Mouse (Mus musculus): ENCODE results near the gene AW011738. TPM values are rescaled to one million over a fixed set of nuclear protein-coding genes. Genes with fewer than 3 reads are reported as not detected.

The AW011738 gene
- total RNA-seq (2023) = 10 to 100 TPM; 13.4 to 17.9 TPM

DNA sequence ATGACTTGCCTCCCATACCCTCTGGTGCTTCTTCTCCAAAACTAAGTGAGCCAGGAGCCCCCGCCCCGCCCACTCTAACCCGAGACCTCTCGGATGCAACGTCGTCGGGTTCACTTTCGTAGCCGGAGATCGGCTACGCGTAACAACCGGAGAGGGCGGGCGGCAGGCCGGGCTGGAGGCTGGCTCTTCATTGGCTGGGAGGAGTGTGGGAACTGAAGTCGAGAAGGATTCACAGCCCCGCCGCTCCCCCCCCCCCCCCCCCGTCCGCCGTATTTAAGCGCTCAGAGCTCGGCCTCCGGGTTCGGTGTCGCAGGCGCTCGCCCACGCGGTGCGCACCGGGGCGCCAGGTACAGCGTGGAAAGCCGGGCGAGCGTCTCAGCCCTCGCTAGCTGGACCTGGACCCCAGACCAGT is at the start of gene AW011738:
Gene AW011738, plus strand, starts transcription at position 304 of the 412 bp plus-strand sequence.

DNA sequence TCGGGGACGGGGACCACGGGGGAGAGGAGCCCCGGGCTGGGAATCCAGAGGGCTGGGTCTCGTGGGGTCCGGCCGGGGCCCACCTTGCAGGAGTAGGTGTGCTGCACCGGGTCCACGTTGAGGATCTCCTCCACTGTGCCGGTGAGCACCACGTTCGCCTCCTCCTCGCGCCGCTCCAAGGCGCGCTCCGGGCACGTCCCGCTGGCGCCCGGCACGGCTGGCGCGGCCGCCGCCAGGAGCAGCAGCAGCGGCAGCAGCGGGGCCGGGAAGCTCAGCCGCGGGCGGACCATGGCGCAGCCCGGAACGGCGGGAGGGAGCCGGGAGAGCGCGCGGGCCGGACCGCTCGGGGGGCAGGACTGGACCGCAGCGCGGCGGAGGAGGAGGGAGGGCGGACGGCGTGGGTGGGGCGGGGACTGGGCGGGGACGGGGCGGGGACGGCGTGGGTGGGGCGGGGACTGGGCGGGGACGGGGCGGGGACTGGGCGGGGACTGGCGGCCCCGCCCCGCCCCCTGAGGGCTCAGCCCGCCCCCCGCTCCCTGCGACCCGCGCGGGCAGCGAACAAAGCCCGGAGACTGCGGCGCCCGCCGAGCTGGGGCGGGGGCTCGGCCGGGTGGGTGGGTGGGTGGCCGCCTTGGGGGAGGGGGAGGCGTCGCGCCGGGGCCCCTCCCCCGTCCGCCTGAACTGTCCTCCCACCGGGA is 5.8 kb upstream of the AW011738 start, which contains the start of gene Agrn:
Gene Agrn, minus strand, starts transcription at position 358 of the 698 bp plus-strand sequence.

DNA sequence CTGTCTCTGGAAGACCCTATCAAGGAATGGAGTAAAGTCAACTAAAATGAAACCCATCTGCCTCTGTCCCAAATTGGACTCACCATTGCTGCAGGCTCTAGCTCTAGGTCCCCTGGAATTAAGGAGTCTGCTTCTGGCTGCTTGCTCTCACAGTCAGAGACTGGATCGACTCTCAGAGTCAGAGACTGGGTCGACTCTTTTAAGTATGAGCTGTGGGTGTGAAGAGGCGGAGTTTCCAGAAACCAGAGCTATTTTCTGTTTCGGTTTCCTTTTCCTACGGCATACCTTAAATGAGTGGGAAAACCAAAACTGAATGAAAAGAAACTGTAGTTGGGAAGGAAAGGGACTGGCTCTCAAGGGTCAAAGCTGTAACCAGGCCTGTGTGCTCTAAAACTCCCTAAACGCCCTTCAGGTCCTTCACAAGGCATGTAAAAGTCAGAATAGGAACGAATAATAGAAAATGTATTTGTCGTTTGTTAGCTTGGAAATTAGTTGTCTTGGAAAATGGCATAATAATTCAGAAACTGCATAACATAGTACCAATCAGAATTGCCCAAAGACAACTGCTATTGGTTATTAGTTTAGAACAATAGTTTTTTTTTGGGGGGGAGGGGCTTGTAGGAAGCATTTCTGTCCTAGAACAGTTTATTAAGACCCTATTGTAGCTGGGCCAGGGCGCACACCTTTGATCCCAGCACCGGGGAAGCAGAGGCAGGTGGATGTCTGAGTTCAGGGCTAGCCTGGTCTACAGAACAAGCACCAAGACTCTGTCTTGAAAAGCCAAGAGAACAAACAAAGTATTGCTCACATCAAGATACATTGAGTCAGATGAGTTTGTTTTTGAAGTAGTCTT is 2.3 kb upstream of the AW011738 start, which contains the start of gene Isg15:
Gene Isg15, minus strand, starts transcription at position 196 of the 853 bp plus-strand sequence.

DNA sequence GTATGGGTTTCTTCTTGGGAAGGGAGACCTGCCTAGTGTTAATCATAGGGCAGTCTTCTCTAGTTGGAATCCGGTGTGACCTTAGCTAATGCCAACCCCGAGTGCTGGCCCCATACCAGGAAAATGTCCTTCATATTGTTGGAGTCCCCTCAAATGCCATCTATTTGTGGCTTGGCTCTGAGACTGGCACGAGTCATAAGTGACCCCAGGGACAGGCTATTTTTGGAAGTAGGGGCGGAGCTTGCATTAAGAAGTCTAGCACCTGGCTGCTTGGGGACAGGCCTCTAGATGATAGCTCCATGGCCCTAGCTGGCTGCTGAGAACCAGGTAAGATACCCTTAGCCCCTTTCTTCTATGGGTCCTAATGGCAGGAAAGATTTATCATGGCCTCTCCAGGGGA is 12.5 kb downstream of the AW011738 start, which contains the start of gene Perm1:
Gene Perm1, plus strand, starts transcription at position 220 of the 400 bp plus-strand sequence.

DNA sequence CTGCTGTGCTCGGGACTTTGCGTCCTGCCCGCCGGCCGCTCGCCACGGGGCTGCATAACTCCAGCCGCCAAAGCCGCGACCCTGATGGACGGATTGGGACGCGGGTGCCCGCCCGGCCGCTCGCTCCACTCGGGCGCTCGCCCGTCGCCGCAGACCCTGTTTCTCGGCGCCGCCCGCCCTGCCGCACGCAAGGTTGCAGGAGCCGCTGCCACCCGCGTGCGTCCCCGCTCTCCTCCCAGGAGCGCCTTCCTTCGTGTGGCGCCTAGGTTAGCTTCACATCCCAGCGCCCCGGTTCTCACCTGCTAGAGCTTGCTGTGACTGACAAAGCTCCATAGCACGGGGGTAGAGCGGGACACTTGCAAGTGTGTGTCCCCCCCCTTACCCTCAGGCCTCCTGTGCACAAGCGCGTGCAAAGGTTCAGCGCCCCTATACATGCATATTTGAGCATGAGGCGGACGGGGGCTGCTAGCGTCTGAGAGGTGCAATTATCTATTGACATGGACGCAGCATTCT is 31.7 kb downstream of the AW011738 start, which contains the start of gene Plekhn1:
Gene Plekhn1, minus strand, starts transcription at position 157 of the 513 bp plus-strand sequence.

DNA sequence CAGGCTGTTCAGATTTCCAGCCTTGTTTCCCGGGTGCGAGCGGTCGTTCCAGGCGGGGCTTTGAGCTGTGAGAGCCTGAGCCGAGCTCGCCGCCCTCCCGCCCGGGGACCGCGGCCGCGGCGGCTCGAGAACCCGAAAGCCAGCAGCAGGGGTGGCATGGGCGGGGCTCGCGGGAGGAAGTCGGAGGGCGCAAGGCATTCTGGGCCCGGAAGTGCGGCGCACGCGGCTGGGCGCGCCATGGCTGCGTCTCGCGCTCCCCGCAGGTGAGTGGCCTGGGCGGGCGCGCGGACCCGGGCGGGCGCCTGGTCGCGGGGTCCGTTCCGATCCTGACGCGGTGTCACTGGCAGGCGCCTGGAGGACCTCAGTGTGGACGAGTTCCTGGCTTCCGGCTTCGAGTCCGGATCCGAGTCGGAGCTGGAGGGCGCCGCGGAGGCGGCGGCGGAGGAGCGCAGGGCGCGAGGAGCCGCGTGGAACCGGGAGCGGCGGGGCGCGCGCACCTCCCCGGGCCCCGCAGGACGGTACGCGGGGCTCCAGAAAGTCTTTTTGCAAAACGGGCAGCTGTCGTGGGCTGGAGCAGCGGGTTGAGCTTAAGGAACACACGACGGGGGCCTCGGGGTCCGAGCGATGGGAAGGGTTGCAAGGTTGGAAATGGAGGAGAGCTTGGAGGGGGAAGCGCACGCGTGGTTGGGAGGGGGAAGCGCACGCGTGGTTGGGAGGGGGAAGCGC is 32.9 kb downstream of the AW011738 start, which contains the start of gene Noc2l:
Gene Noc2l, plus strand, starts transcription at position 203 of the 726 bp plus-strand sequence.

Other genes with a start within 250 kb of the AW011738 start
- 1 to 10 TPM; 2.9 to 9.5 TPM for gene C1qtnf12, start 241.0 kb upstream of the AW011738 start, total RNA-seq (2023)
- 1 to 10 TPM; 1.7 to 2.4 TPM for gene B3galt6, start 210.7 kb upstream of the AW011738 start, total RNA-seq (2023)
- 100 to 1,000 TPM; 142 to 157 TPM for gene Sdf4, start 210.4 kb upstream of the AW011738 start, total RNA-seq (2023)
- gene Tnfrsf4, start 189.5 kb upstream of the AW011738 start, total RNA-seq (2023) = 1 to 10 TPM; 1.5 to 2.2 TPM
- gene Tnfrsf18, start 177.1 kb upstream of the AW011738 start, total RNA-seq (2023) = 1 to 10 TPM; 2.7 to 3.6 TPM
- gene Ttll10, start 143.9 kb upstream of the AW011738 start, total RNA-seq (2023) = not detected
- gene 9430015G10Rik, start 93.3 kb upstream of the AW011738 start, total RNA-seq (2023) = 10 to 100 TPM; 14.0 to 16.8 TPM
- gene Rnf223, start 72.8 kb upstream of the AW011738 start, total RNA-seq (2023) = under 1 TPM; 0.33 to 0.55 TPM
- gene Agrn, start 5.8 kb upstream of the AW011738 start, total RNA-seq (2023) = 10 to 100 TPM; 15.8 TPM
- 10 to 100 TPM; 13.2 to 17.7 TPM for gene Isg15, start 2.5 kb upstream of the AW011738 start, total RNA-seq (2023)
- under 1 TPM; 0.18 to 0.47 TPM for gene Perm1, start 12.6 kb downstream of the AW011738 start, total RNA-seq (2023)
- gene Plekhn1, start 31.6 kb downstream of the AW011738 start, total RNA-seq (2023) = 10 to 100 TPM; 24.3 to 25.0 TPM
- gene Noc2l, start 32.7 kb downstream of the AW011738 start, total RNA-seq (2023) = 10 to 100 TPM; 58.4 to 59.9 TPM
- 1 to 10 TPM; 1.5 to 1.6 TPM for gene Samd11, start 52.4 kb downstream of the AW011738 start, total RNA-seq (2023)
- gene Vmn2r-ps159, start 127.8 kb downstream of the AW011738 start, total RNA-seq (2023) = not detected